Mouse (Mus musculus) R1 (cell line): ENCODE measurements at regions not wholly inside any gene's neighbourhood (a gene's known extent, or its start where the extent isn't known, plus 50 kb on each side); places are given as distances from the start of the nearest gene placed in this dataset.

Experiments
- DNase-seq: peaks from one replicate; pipeline ENCODE4 v3.0.0-alpha.2; 2018; ENCODE audit warnings: low read depth, low spot score

DNA sequence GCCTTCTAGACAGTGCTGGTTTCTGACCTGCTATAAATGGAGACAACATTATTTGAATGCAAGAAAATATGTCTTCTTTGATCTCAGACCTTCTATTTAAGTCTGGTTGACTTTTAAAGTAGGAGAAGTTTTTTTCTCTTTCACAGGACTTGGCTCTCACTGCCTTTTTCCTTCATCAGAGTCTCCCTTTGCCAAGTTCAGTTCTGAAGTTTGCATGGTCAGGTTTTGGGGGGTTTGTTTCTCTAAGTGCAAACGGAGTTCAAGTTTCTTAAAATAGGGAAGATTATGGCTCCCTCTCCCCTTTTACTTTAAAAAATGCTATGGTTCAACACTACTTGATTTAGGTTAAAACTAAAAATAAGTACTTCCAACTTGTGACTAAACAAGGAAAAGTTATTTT, 106.2 kb upstream of the Adamts5 start:
- DNase-seq: no peak

DNA sequence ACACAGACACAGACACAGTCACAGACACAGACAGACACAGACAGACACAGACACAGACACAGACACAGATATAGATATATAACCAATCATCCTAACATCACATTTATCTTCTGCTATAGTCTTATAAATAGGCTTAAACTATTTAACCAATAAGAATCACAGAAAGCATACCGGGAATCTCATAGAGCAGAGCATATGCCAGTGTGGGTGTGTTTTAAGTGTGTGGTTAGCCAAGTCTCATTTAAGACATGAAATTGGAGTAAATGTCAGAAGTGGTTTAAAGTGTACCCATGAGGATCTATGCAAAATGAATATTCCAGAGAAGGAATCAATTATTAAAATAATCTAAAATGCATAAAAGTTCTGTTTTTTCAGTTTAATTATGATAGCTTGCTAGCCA, 99.2 kb upstream of the Adamts5 start:
- DNase-seq: no peak

DNA sequence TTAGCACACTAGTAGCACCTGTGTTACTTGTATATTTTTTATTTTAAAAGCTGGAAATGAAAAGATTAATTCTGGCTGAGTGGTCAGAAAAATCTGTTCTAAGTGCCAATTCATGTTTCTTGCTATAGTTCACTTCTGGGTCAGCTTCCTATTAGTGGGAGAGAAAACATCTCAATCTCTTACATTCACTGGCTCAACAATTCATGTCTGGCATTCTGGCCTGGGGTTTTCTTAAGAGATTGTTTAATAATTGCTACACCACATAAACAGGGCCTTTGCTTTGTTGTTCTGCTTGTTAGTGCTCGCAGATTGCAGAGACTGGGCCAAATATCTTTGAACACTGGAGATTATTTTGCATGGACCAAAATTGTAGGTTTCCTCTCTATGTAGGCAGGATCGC, 84.2 kb upstream of the Adamts5 start:
- no peak for DNase-seq

DNA sequence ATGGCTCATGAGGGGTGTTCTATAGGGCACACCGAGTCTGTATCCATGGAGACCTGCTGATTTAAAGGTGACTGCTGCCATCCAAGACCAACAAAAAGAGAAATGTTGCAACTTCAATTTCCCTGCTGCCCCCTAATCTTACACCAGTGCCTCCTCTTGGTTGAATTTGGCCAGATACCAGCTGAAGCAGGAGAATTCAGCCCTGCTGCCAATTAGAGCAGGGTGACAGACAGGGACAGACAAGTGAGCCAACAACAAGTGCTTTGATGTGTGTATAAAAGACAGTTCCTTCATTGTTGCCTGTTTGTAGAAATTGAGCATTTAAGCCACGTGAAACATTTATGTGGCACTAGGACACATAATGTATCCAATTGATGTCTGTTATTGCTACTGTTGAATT, 75.5 kb upstream of the Adamts5 start:
- no peak for DNase-seq

DNA sequence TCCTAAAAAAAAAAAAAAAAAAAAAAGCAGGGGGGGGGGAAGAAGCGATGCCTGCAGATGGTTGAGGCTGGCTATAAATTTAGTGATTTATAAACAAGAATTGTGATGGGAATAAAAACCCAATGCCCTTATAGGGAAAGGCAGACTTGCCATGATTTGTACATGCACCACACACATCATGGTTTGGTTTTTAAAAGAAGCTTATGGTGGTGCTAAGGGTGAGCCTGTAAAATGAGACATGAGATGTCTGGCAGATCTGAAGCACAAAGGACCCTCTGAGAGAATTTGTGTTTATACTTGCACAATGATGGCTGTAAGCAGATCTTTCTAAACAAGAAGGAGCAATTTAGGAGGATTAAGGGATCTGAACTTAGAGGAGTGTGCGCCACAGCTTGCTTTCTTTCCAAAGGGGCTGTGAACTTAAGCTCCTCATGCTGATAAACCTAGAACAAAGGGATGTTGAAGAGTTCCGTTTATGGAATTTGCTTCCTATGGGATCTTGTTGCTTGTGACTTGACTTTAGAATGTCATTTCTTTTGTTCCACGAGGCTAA, 65.3 kb upstream of the Adamts5 start:
- DNase-seq: no peak

DNA sequence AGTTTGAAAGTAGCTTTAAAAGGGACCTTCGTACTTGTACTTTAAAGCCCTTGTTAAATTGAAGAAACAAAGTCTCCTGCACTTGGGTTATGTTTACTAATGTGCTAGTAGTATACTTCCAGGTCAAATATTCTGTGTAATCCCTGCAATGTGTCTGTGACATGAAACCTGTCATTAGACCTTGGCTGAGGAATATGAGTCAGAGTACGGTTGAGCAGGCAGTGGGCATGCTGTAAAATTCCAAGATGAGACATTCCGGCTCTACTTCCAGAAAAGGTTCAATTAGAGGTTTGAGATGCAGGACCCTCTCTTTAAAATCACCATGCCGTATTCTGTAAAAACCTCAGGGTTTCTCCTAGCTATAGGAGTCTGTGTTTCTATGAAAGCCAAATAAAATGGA, 64.6 kb upstream of the Adamts5 start:
- no peak for DNase-seq

DNA sequence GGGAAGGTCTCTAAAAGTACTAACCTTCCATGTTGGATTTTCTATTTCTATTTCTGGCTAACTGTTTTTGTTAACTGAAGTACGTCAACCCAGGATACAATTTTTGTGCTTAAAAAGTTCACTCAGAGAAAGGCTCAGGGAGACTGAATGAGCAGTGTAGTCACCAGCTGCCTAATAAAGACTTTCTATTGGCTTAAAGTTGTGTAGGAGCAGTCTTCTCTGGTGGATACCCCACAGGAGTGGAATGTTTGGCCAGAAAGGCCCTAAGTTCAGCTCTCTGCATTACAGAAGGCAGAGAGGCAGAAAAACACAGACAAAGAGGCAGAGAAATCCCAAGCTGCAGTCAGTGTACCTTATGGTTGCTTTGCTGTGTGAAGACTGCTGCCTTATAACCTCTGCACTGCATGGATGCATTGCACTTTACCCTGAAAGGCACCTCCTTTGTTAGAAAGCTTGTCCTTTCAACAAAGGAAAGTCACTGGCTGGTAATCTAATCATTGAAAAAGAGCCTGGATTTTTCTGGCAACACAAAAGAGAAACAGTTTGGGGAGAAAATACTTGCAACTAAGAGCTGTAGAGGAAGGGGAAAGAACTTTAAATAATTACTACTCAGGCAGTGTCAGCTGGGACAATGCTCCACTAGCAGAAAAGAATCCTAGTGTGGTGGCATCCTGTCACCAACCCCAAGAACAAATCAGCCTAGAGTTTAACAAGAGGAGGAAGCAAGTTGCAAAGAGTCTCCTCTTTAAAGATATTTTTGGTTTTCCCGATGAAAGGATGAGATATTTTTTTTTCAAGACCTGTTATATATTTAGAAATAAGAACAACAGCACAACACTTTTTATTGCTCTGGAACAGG, 63.0 kb upstream of the Adamts5 start:
- peak; percentile 4 for DNase-seq

DNA sequence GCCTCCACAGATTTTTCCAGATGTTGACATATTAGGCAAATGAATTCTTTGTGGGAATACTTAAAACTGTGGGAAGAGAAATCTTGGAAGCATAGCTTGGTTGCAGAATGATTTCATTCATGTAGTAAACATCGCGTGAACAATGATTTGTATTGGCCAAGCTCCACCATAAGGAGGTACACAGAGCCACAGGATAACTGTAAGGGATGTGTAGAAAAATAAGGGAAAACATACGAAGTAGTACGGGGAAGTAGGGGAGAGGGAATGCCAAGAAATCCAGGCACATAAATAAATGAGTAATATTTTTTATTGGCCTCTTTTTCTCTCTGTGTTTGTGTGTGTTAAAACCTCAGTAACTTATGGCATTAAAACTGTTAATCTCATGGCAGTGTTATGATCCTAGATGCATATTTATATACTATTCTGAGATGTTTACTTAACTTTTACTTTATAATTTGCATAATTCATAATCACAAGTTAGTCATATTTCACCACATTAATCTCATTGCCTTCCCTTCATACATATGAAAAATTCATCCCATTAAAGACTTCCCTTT, 54.5 kb upstream of the Adamts5 start:
- DNase-seq: no peak

DNA sequence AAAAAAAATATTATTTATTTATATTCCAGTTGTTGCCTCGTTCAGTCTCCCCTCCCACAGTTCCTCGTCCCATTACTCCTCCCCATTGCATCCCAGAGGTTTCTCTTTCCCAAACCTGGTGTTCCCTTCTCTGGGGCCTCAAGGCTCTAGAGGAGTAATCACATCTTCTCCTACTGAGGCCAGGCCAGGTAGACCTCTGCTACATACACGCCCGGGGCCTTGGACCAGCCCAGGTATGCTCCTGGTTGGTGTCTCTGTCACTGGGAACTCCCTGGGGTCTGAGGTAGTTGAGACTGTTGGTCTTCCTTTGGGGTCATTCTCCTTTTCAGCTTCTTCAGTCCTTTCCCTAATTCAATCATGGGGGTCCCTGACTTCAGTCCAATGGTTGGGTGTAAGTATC, 50.0 kb upstream of the Adamts5 start:
- DNase-seq: no peak
